Mouse (Mus musculus) forebrain, postnatal 0 days (tissue): ENCODE results near the gene Kcnk6. TPM values are rescaled to one million over a fixed set of nuclear protein-coding genes. Genes with fewer than 3 reads are reported as not detected.

Experiments
- ATAC-seq: fragments of 200-750 bp; cut with Nextera tagmentation; 2 replicates; pipeline ENCODE4 v1.8.0; 2017; ENCODE audit warnings: mild to moderate bottlenecking, moderate library complexity
- DNase-seq: peaks from one replicate; pipeline ENCODE4 v3.0.0-alpha.2; 2015
- H3K27ac ChIP-seq: fragments of 300-500 bp; sonication (generic); 2 replicates; pipeline ENCODE4 v1.5.1; 2014; ENCODE audit warnings: low read depth, mild to moderate bottlenecking, antibody characterized with exemption, low read length, moderate library complexity, mixed read lengths
- H3K27me3 ChIP-seq: fragments of 300-500 bp; sonication (generic); 2 replicates; pipeline ENCODE4 v1.6.1; 2014; ENCODE audit warnings: mild to moderate bottlenecking, low read length, mixed read lengths; ENCODE audit not compliant: insufficient read depth
- H3K36me3 ChIP-seq: fragments of 300-500 bp; sonication (generic); 2 replicates; pipeline ENCODE4 v1.6.1; 2014; ENCODE audit warnings: mild to moderate bottlenecking, moderate library complexity; ENCODE audit not compliant: insufficient read depth
- H3K4me1 ChIP-seq: fragments of 300-500 bp; sonication (generic); 2 replicates; pipeline ENCODE4 v1.6.1; 2014; ENCODE audit warnings: antibody characterized with exemption; ENCODE audit not compliant: insufficient read depth
- H3K4me2 ChIP-seq: fragments of 300-500 bp; sonication (generic); 2 replicates; pipeline ENCODE4 v1.6.1; 2014; ENCODE audit warnings: low read depth, mild to moderate bottlenecking, moderate library complexity
- H3K4me3 ChIP-seq: fragments of 300-500 bp; sonication (generic); 2 replicates; pipeline ENCODE4 v1.5.1; 2014; ENCODE audit warnings: low read depth, low read length, mixed read lengths
- H3K9ac ChIP-seq: fragments of 300-500 bp; sonication (generic); 2 replicates; pipeline ENCODE4 v1.6.1; 2014; ENCODE audit warnings: mild to moderate bottlenecking
- H3K9me3 ChIP-seq: fragments of 300-500 bp; sonication (generic); 2 replicates; pipeline ENCODE4 v1.6.1; 2016; ENCODE audit warnings: low read length
- CTCF ChIP-seq: sonication (generic); IDR thresholded peaks from 2 replicates; pipeline ENCODE4 v1.5.1; 2016; ENCODE audit warnings: antibody characterized with exemption, control low read depth, low read depth
- WGBS: fragments of 180-500 bp; shearing (Covaris S2); extraction: QIAGEN DNeasy Blood & Tissue Kit; methylation state at CpG from one replicate; pipeline ENCODE4 v1.1.7; 2014; 5-methylcytosine and 5-hydroxymethylcytosine counted together
- polyA plus RNA-seq: library from polyadenylated mRNA; unstranded; fragments of >200 nt; fragmentation: Nextera tagmentation; extraction: Ambion mirVana; gene quantifications from 2 replicates; pipeline ENCODE4 v1.2.1, GENCODE M21; 2015
- total RNA-seq: library from RNA; depleted of rRNA; stranded (reverse); fragments of >200 nt; gene quantifications from 2 replicates; pipeline ENCODE4 v1.2.3, GENCODE M21; 2014

The Kcnk6 gene
- total and polyA plus RNA-seq, 2 experiments from 2014 or later, result 0.97 to 1.7 TPM

- WGBS, result 83% methylated on average over 4 of the region's 4 CpGs
- TF ChIP-seq CTCF, result no peak
These were observed 4.3 kb upstream of the Kcnk6 start for GRCm38 (mm10) chr7:29236593-29236992.

DNA sequence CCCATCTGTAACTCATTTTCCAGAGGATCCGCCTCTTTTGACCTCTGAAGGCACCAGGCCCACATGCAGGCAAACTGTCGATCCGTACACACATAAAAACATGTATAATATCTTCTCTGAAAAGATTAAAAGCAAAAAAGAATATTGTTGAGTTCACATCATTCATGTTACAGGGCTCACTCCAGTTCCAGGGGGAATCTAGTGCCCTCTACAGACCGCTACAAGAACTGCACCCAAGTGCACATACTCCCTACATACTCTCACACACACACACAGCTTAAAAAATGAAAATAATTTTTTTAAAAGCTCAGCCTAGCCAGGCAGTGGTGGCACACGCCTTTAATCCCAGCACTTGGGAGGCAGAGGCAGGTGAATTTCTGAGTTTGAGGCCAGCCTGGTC is 2.3 kb upstream of the Kcnk6 start:
- Histone ChIP-seq H3K27ac (no peak overlapping the region), H3K4me2 (no peak overlapping the region), H3K9ac (no peak overlapping the region), H3K4me1 (0 out of 2 replicates have a peak, but pooled peaks cover 3% of the 10 kb centered on the region), H3K9me3 (no peaks in the 10 kb centered on the region), H3K4me3 (no peak overlapping the region), H3K36me3 (no peaks in the 10 kb centered on the region), H3K27me3 (peaks cover 13% of the 10 kb centered on the region)
- WGBS, result 82% methylated on average over 5 of the region's 5 CpGs
- ATAC-seq (no peak), DNase-seq (no peak)
- TF ChIP-seq CTCF, result no peak; the same call in 1 of the 2 replicates

More at GRCm38 (mm10) chr7:29236593-29236992, 4.3 kb upstream of the Kcnk6 start:
- H3K4me2 ChIP-seq, result no peak overlapping the region
- 0 out of 2 replicates have a peak, but pooled peaks cover 3% of the 10 kb centered on the region for H3K4me1 ChIP-seq
- H3K27me3 ChIP-seq, result peaks cover 11% of the 10 kb centered on the region
- H3K9ac ChIP-seq, result no peak overlapping the region
- no peaks in the 10 kb centered on the region for H3K36me3 ChIP-seq
- no peak for ATAC-seq
- no peak overlapping the region for H3K27ac ChIP-seq
- no peaks in the 10 kb centered on the region for H3K9me3 ChIP-seq
- no peak overlapping the region for H3K4me3 ChIP-seq
- no peak for DNase-seq

DNA sequence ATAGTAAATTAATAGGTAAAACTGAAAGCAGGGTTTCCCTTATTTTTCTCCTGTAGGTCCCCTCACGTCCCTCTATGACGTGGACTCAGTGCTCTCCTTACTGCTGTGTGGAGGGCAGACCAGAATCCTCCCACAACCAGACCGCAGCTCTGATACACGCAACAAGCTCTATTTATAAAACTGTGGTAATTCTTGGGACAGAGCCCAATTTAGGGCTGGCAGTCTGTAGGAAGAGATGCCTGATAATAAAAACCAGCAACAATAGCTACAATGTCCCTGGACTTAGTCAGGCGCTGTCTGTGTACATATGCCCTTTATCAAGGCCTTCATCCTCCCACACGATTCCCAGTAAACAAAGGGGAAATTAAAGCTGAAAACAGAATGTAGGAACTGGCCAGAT is 1.4 kb upstream of the Kcnk6 start:
- no peak overlapping the region for H3K27ac ChIP-seq
- H3K4me2 ChIP-seq, result no peak overlapping the region
- peaks cover 13% of the 10 kb centered on the region for H3K27me3 ChIP-seq
- 62% methylated on average over 6 of the region's 6 CpGs for WGBS
- H3K4me1 ChIP-seq, result 0 out of 2 replicates have a peak, but pooled peaks cover 2% of the 10 kb centered on the region
- no peak for TF ChIP-seq CTCF
- DNase-seq (no peak), ATAC-seq (no peak)
- H3K9ac ChIP-seq, result no peak overlapping the region
- H3K36me3 ChIP-seq, result no peaks in the 10 kb centered on the region
- H3K9me3 ChIP-seq, result no peaks in the 10 kb centered on the region
- no peak overlapping the region for H3K4me3 ChIP-seq

DNA sequence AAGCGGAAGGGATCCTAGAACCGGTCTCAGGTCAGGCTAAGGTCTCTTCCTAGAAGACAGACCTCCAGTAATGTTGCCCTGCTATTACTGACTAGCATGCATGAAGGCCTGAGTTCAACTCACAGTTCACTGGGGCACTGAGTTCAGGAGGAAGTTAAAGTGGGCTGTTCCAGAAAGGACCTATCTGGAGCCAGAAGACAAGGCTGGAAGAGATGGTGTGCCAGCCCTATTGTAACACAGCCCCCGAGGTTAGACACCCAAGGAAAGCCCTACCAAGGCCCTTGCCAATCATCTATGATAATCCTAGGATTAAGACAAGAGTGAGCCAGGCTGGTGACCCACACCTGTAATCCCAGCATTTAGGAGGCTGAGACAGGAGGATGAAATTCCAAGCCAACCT is 798 bp downstream of the Kcnk6 start:
- Histone ChIP-seq H3K36me3 (no peaks in the 10 kb centered on the region), H3K4me2 (peak overlapping the region; percentile 86; the same call in 1 of the 2 replicates), H3K27me3 (peaks cover 13% of the 10 kb centered on the region), H3K27ac (no peak overlapping the region), H3K9me3 (no peaks in the 10 kb centered on the region), H3K4me3 (peak overlapping the region; percentile 40; the same call in 1 of the 2 replicates), H3K4me1 (no peaks in the 10 kb centered on the region), H3K9ac (no peak overlapping the region)
- TF ChIP-seq CTCF, result no peak
- no peak for ATAC-seq
- 64% methylated on average over 3 of the region's 3 CpGs for WGBS
- DNase-seq, result no peak

- WGBS, result 24% methylated on average over 3 of the region's 3 CpGs
- Histone ChIP-seq H3K27ac (no peak overlapping the region), H3K4me3 (no peak overlapping the region), H3K4me2 (no peak overlapping the region), H3K9ac (no peak overlapping the region), H3K36me3 (no peaks in the 10 kb centered on the region), H3K27me3 (peaks cover 13% of the 10 kb centered on the region), H3K4me1 (no peaks in the 10 kb centered on the region), H3K9me3 (no peaks in the 10 kb centered on the region)
- DNase-seq (no peak), ATAC-seq (no peak)
- TF ChIP-seq CTCF, result no peak
These were observed 1.8 kb downstream of the Kcnk6 start for GRCm38 (mm10) chr7:29230560-29230959.

- Histone ChIP-seq H3K4me2 (no peak overlapping the region), H3K4me3 (no peak overlapping the region), H3K27ac (no peak overlapping the region), H3K4me1 (peaks cover 6% of the 10 kb centered on the region; the same call in 1 of the 2 replicates), H3K9me3 (no peaks in the 10 kb centered on the region), H3K36me3 (no peaks in the 10 kb centered on the region), H3K27me3 (peaks cover 12% of the 10 kb centered on the region), H3K9ac (no peak overlapping the region)
- no peak for DNase-seq
- no peak for ATAC-seq
- TF ChIP-seq CTCF, result no peak
- WGBS, result 79% methylated on average over 4 of the region's 4 CpGs
These were observed 4.1 kb downstream of the Kcnk6 start for GRCm38 (mm10) chr7:29228202-29228601.

DNA sequence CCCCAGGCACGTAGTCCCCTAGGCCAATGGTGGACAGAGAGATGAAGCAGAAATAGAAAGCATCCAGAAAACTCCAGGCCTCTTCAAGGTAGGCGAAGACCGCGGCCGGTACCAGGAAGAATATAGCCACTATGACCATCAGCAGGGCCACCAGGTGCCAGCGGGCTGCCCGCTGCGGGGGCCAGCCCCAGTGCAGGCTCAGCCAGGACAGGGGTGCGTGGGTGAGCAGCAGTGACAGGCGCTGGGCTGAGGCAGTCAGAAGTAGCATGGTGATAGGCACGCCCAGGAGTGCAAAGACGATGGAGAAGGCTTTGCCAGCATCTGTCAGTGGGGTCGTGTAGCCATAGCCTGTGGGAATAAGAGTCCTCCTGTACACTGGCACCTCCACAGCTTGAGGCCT is 6.8 kb downstream of the Kcnk6 start:
- Histone ChIP-seq H3K4me1 (peaks cover 6% of the 10 kb centered on the region; the same call in 1 of the 2 replicates), H3K27ac (no peak overlapping the region), H3K9ac (peak overlapping the region; percentile 22; the same call in 1 of the 2 replicates), H3K27me3 (no peaks in the 10 kb centered on the region), H3K4me3 (no peak overlapping the region), H3K4me2 (peak overlapping the region; percentile 31), H3K9me3 (no peaks in the 10 kb centered on the region), H3K36me3 (no peaks in the 10 kb centered on the region)
- 71% methylated on average over 13 of the region's 13 CpGs for WGBS
- ATAC-seq, result no peak
- DNase-seq, result no peak
- no peak for TF ChIP-seq CTCF
